19 mouse cellular contexts compared by ENCODE assay signal in genomic region chr15:24990082-24990786, GRCm38 (mm10).
A peak's percentile ranks its signal among the peaks of the same experiment; 100 is the strongest.
DNase-seq lines count a peak whose midpoint lies in the region; ATAC-seq and TF ChIP-seq lines count a peak whose summit lies in the region.
"Had no signal": no experiment of that assay in that cellular context is flagged by ENCODE, and none has a peak within 500 bp of the region (broad histone marks: within the 10 kb centered on the region; RNA-seq: fewer than 3 reads in every experiment).

No protein-coding gene starts in this region.

- WGBS in forebrain, embryonic 15.5 days, result 44% methylated on average over 5 of the region's 5 CpGs
- 83% methylated on average over 5 of the region's 5 CpGs for WGBS in forebrain, embryonic 11.5 days
- 68% methylated on average over 5 of the region's 5 CpGs for WGBS in limb, embryonic 12.5 days
- WGBS in limb, embryonic 10.5 days, result 90% methylated on average over 5 of the region's 5 CpGs
- 50% methylated on average over 5 of the region's 5 CpGs for WGBS in forebrain, postnatal 0 days

- H3K36me3 ChIP-seq in forebrain, embryonic 15.5 days, result no peaks in the 10 kb centered on the region
- no peaks in the 10 kb centered on the region for H3K36me3 ChIP-seq in forebrain, embryonic 11.5 days (ENCODE audit: control insufficient read depth, insufficient read depth, low read length)
- H3K36me3 ChIP-seq in limb, embryonic 12.5 days, result no peaks in the 10 kb centered on the region
- H3K36me3 ChIP-seq in limb, embryonic 10.5 days, result no peaks in the 10 kb centered on the region
- H3K36me3 ChIP-seq in forebrain, postnatal 0 days (ENCODE audit: insufficient read depth), result no peaks in the 10 kb centered on the region
- H3K36me3 ChIP-seq: neural tube, embryonic 15.5 days had no signal

- H3K27me3 ChIP-seq in forebrain, embryonic 15.5 days, result no peaks in the 10 kb centered on the region
- H3K27me3 ChIP-seq in forebrain, embryonic 11.5 days (ENCODE audit: control insufficient read depth, insufficient read depth, low read length), result no peaks in the 10 kb centered on the region
- no peaks in the 10 kb centered on the region for H3K27me3 ChIP-seq in limb, embryonic 12.5 days
- no peaks in the 10 kb centered on the region for H3K27me3 ChIP-seq in limb, embryonic 10.5 days (ENCODE audit: low read depth, poor library complexity, severe bottlenecking)
- H3K27me3 ChIP-seq in forebrain, postnatal 0 days (ENCODE audit: insufficient read depth, low read length), result no peaks in the 10 kb centered on the region
- H3K27me3 ChIP-seq: neural tube, embryonic 15.5 days had no signal

- TF ChIP-seq CTCF in forebrain, postnatal 0 days (IDR thresholded peaks at IDR 0.05; ENCODE audit: low read depth), result no peak

- H3K9ac ChIP-seq in forebrain, embryonic 15.5 days (replicated peaks), result no peak overlapping the region
- H3K9ac ChIP-seq in forebrain, embryonic 11.5 days (ENCODE audit: low read length), result no peak overlapping the region
- H3K9ac ChIP-seq in limb, embryonic 12.5 days (replicated peaks), result no peak overlapping the region
- H3K9ac ChIP-seq in forebrain, postnatal 0 days, result no peak overlapping the region
- H3K9ac ChIP-seq: hindbrain, embryonic 14.5 days; neural tube, embryonic 15.5 days had no signal

- no peak for DNase-seq in forebrain, embryonic 11.5 days (ENCODE audit: low spot score)
- DNase-seq in limb, embryonic 10.5 days (ENCODE audit: low spot score), result no peak
- DNase-seq in NIH3T3 (ENCODE audit: low read depth), result peak; percentile 5
- DNase-seq in forebrain, postnatal 0 days, result peak; percentile 33
- no peak for DNase-seq in layer of hippocampus, adult 9-10 months (ENCODE audit: low spot score)
- DNase-seq: adrenal gland, postnatal 36 days; cerebellum, adult 9-10 months; heart, postnatal 14 days; kidney, adult 11 months; kidney, postnatal 25 days had no signal

- H3K4me3 ChIP-seq in forebrain, embryonic 15.5 days, result no peak overlapping the region
- H3K4me3 ChIP-seq in forebrain, embryonic 11.5 days (ENCODE audit: low read depth, low read length), result no peak overlapping the region
- no peak overlapping the region for H3K4me3 ChIP-seq in limb, embryonic 12.5 days (replicated peaks)
- no peak overlapping the region for H3K4me3 ChIP-seq in limb, embryonic 10.5 days
- H3K4me3 ChIP-seq in forebrain, postnatal 0 days (ENCODE audit: low read depth, low read length), result no peak overlapping the region
- H3K4me3 ChIP-seq: erythroblast, embryonic 14.5 days; myocyte; neural tube, embryonic 15.5 days had no signal

- no peak overlapping the region for H3K4me2 ChIP-seq in forebrain, embryonic 15.5 days (replicated peaks)
- no peak overlapping the region for H3K4me2 ChIP-seq in forebrain, embryonic 11.5 days (ENCODE audit: low read depth, low read length, severe bottlenecking)
- H3K4me2 ChIP-seq in limb, embryonic 12.5 days, result no peak overlapping the region
- no peak overlapping the region for H3K4me2 ChIP-seq in forebrain, postnatal 0 days (ENCODE audit: low read depth)
- H3K4me2 ChIP-seq: heart, embryonic 11.5 days; hindbrain, embryonic 14.5 days; midbrain, embryonic 11.5 days; neural tube, embryonic 15.5 days had no signal

- peaks cover 8% of the 10 kb centered on the region for H3K4me1 ChIP-seq in forebrain, embryonic 15.5 days
- H3K4me1 ChIP-seq in forebrain, embryonic 11.5 days (replicated peaks; ENCODE audit: control insufficient read depth, insufficient read depth, low read length), result no peaks in the 10 kb centered on the region
- H3K4me1 ChIP-seq in limb, embryonic 12.5 days (replicated peaks), result no peaks in the 10 kb centered on the region; the same call in 1 of the 2 replicates
- no peaks in the 10 kb centered on the region for H3K4me1 ChIP-seq in limb, embryonic 10.5 days
- no peaks in the 10 kb centered on the region for H3K4me1 ChIP-seq in forebrain, postnatal 0 days (ENCODE audit: insufficient read depth)

- no peak overlapping the region for H3K27ac ChIP-seq in forebrain, embryonic 15.5 days (replicated peaks)
- H3K27ac ChIP-seq in forebrain, embryonic 11.5 days (ENCODE audit: low read depth, low read length), result no peak overlapping the region
- no peak overlapping the region for H3K27ac ChIP-seq in limb, embryonic 12.5 days
- no peak overlapping the region for H3K27ac ChIP-seq in limb, embryonic 10.5 days
- H3K27ac ChIP-seq in forebrain, postnatal 0 days (ENCODE audit: low read depth, low read length), result no peak overlapping the region
- H3K27ac ChIP-seq: hindbrain, embryonic 14.5 days; neural tube, embryonic 15.5 days had no signal

- 0 out of 2 replicates have a peak, but pooled peaks have one; percentile 30 for ATAC-seq in forebrain, embryonic 15.5 days (replicated peaks)
- no peak for ATAC-seq in forebrain, embryonic 11.5 days (replicated peaks; ENCODE audit: low FRiP score)
- peak; percentile 56; the same call in 1 of the 2 replicates for ATAC-seq in limb, embryonic 12.5 days (ENCODE audit: insufficient number of reproducible peaks, insufficient read depth, low FRiP score, low TSS enrichment, low read depth)
- ATAC-seq in forebrain, postnatal 0 days, result peak; percentile 47; the same call in 1 of the 2 replicates
- ATAC-seq in CD4-positive, CD25-positive, alpha-beta regulatory T cell, adult 4 months, result no peak

- H3K9me3 ChIP-seq in forebrain, embryonic 15.5 days, result no peaks in the 10 kb centered on the region
- H3K9me3 ChIP-seq in forebrain, embryonic 11.5 days (ENCODE audit: control insufficient read depth, low read length), result no peaks in the 10 kb centered on the region
- H3K9me3 ChIP-seq in limb, embryonic 12.5 days, result no peaks in the 10 kb centered on the region
- no peaks in the 10 kb centered on the region for H3K9me3 ChIP-seq in limb, embryonic 10.5 days (replicated peaks)
- H3K9me3 ChIP-seq in forebrain, postnatal 0 days (ENCODE audit: low read length), result no peaks in the 10 kb centered on the region
- H3K9me3 ChIP-seq: neural tube, embryonic 15.5 days had no signal

Comparison
In these comparisons a context has a peak if more than half of its experiments do, and no peak if none do; other contexts are left out.
1. ATAC-seq: peak in forebrain, embryonic 15.5 days (single experiment), limb, embryonic 12.5 days (single experiment) and forebrain, postnatal 0 days (single experiment); none in forebrain, embryonic 11.5 days (single experiment) and CD4-positive, CD25-positive, alpha-beta regulatory T cell, adult 4 months (single experiment).
2. DNase-seq: peak in NIH3T3 (single experiment) and forebrain, postnatal 0 days (single experiment); none in forebrain, embryonic 11.5 days (single experiment), limb, embryonic 10.5 days (single experiment) and layer of hippocampus, adult 9-10 months (single experiment).